Mouse (Mus musculus): ENCODE results near the gene Ecm1.

- TF ChIP-seq CTCF (IDR thresholded peaks at IDR 0.05; ENCODE audit: extremely low read depth, insufficient read length, insufficient replicate concordance, low read depth, low read length) (no peak), POLR2A (IDR thresholded peaks at IDR 0.05; ENCODE audit: low read depth, low read length) (no peak)
These were observed 31.9 kb downstream of the Ecm1 start for GRCm38 (mm10) chr3:95707497-95707896.
